Mouse (Mus musculus): ENCODE measurements around the gene Slc22a21. TPM values are rescaled to one million over a fixed set of nuclear protein-coding genes. Genes with fewer than 3 reads are reported as not detected.
"Not testable (repeated sequence)": the region's sequence is repeated elsewhere in the genome, so short reads cannot be mapped to it uniquely, and the experiment has no call there.

Slc22a21 gene
- total and polyA plus RNA-seq, 3 experiments = not detected

- no peak for DNase-seq (ENCODE audit: extremely low read depth)
- Histone ChIP-seq H3K27me3 (replicated peaks) (no peaks in the 10 kb centered on the region), H3K79me2 (replicated peaks; ENCODE audit: control insufficient read depth, extremely low read depth, insufficient read depth, poor library complexity, severe bottlenecking) (no peaks in the 10 kb centered on the region), H3K36me3 (replicated peaks in 1 of 2; ENCODE audit: control insufficient read depth in 1 of 2, insufficient read depth in 1 of 2, low read length in 1 of 2) (no peaks in the 10 kb centered on the region), H3K4me1 (ENCODE audit: control insufficient read depth in 1 of 2, insufficient read depth in 2 of 2) (peaks cover 3 to 5% of the 10 kb centered on the region in 2 experiments; a peak in 3 of 4 replicates), H3K9me3 (replicated peaks; ENCODE audit: low read length) (no peaks in the 10 kb centered on the region), H3K9ac (ENCODE audit: insufficient read depth, low read depth) (no peak overlapping the region), H3K27ac (ENCODE audit: insufficient read depth, low read depth) (no peak overlapping the region), H3K4me2 (ENCODE audit: insufficient read depth, low read depth, poor library complexity, severe bottlenecking) (no peak overlapping the region), H3K4me3 (replicated peaks in 1 of 3; ENCODE audit: low read depth in 2 of 3, low read length in 2 of 3, poor library complexity in 1 of 3) (no peak overlapping the region)
- TF ChIP-seq RAD21 (IDR thresholded peaks at IDR 0.05; ENCODE audit: low read depth, low read length) = no peak
- TF ChIP-seq PAX5 (IDR thresholded peaks at IDR 0.05; ENCODE audit: low read length) = no peak
- in situ Hi-C loops (cut with MboI; ENCODE audit: low pct_ligation_motif_present, low pct_unique_long_range_greater_than_20kb, low sequenced_read_pairs) (loop anchor here (5.0 to 10.0 kb wide), 3 partner anchors 48 to 350 kb away; no protein-coding TSS in a partner anchor), dilution Hi-C loops (cut with MboI; ENCODE audit: extremely low pct_ligation_motif_present, extremely low pct_unique_long_range_greater_than_20kb, low sequenced_read_pairs) (no loop called here)
These were observed 24.6 kb upstream of the Slc22a21 start for GRCm38 (mm10) chr11:54004734-54005133.

DNA sequence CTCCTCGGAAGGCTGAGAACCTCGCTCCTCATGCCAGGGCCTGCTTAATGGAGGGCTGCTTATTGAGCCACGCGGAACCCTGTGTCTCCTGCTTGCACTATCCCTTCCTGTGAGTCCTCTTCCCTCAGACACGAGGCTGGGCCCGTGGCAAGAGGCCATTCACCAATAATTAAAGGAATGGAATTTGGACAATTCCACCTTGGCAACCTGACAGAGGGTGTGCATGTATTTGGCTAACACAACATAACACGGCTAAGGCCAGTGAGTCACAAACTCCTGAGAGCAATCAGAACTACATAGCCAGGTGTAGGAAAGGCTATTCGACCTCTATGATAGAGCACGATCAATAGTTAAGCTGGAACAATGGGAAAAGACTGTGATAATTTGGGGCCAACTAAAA, 24.1 kb upstream of the Slc22a21 start:
- Histone ChIP-seq H3K4me1 (ENCODE audit: control insufficient read depth in 1 of 2, insufficient read depth in 2 of 2) (peaks cover 3 to 5% of the 10 kb centered on the region in 2 experiments; a peak in 3 of 4 replicates), H3K27ac (ENCODE audit: insufficient read depth, low read depth) (no peak overlapping the region), H3K4me2 (ENCODE audit: insufficient read depth, low read depth, poor library complexity, severe bottlenecking) (no peak overlapping the region), H3K27me3 (replicated peaks) (no peaks in the 10 kb centered on the region), H3K4me3 (replicated peaks in 1 of 3; ENCODE audit: low read depth in 2 of 3, low read length in 2 of 3, poor library complexity in 1 of 3) (no peak overlapping the region), H3K79me2 (replicated peaks; ENCODE audit: control insufficient read depth, extremely low read depth, insufficient read depth, poor library complexity, severe bottlenecking) (no peaks in the 10 kb centered on the region), H3K9ac (ENCODE audit: insufficient read depth, low read depth) (no peak overlapping the region), H3K9me3 (replicated peaks; ENCODE audit: low read length) (no peaks in the 10 kb centered on the region), H3K36me3 (replicated peaks in 1 of 2; ENCODE audit: control insufficient read depth in 1 of 2, insufficient read depth in 1 of 2, low read length in 1 of 2) (no peaks in the 10 kb centered on the region)
- DNase-seq (ENCODE audit: extremely low read depth) = no peak
- dilution Hi-C loops (cut with MboI; ENCODE audit: extremely low pct_ligation_motif_present, extremely low pct_unique_long_range_greater_than_20kb, low sequenced_read_pairs) = no loop called here
- no peak for TF ChIP-seq TCF12 (IDR thresholded peaks at IDR 0.05; ENCODE audit: low read depth, low read length)
- no peak for TF ChIP-seq MAX (IDR thresholded peaks at IDR 0.05; ENCODE audit: low read length)
- no peak for TF ChIP-seq ETS1 (conservative IDR thresholded peaks at IDR 0.05; ENCODE audit: low read depth, low read length)
- in situ Hi-C loops (cut with MboI; ENCODE audit: low pct_ligation_motif_present, low pct_unique_long_range_greater_than_20kb, low sequenced_read_pairs) = loop anchor here (5.0 to 10.0 kb wide), 3 partner anchors 48 to 351 kb away; no protein-coding TSS in a partner anchor

DNA sequence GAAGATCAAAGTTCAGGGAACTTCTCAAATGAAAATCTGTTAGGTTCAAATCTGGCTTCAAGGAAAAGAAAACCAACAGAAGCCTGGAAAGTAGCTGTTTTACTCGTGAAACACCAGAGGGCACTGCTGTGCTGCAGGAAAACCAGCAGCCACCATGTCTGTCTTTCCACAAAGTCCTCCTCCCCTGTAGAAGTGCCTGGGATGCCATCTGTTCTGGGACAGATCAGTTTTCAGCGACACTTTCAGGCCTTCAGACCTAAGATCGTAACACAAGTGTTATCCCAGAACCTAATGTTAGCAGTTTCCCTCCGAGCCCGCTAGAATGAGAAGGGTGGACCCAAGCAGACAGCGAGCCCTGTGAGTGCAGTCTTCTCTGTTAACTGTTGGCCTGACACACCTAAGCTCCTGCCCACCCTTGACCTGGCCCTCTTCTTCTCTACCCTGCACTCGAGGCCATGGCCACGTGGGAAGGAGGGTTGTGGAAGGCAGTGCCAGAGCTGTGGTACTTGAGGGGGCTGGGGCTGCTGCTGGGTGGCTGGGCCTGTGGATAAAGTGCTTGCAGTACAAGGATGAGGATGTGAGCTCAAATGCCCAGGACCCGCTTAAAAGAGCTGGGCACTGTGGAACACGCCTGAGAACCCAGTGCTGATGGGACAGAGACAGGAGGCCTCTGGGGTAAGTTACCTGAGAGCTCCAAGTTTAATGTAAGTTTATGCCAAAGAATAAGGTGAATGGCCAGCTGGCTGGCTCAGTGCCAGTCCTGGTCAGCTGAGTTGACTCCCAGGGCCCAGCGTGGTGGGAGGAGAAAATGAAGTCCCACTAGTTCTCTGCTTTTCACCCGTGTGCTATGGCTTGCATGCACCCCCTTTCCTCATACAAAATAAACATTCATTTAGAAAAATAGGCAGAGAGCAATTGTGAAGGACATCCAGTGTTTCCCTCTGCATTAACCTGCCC, 22.9 kb upstream of the Slc22a21 start:
- H3K9me3 ChIP-seq (replicated peaks; ENCODE audit: low read length); H3K79me2 ChIP-seq (replicated peaks; ENCODE audit: control insufficient read depth, extremely low read depth, insufficient read depth, poor library complexity, severe bottlenecking); H3K27ac ChIP-seq (ENCODE audit: insufficient read depth, low read depth); dilution Hi-C loops (cut with MboI; ENCODE audit: extremely low pct_ligation_motif_present, extremely low pct_unique_long_range_greater_than_20kb, low sequenced_read_pairs); H3K4me3 ChIP-seq (replicated peaks in 1 of 3; ENCODE audit: low read depth in 2 of 3, low read length in 2 of 3, poor library complexity in 1 of 3); H3K4me1 ChIP-seq (ENCODE audit: control insufficient read depth in 1 of 2, insufficient read depth in 2 of 2); H3K27me3 ChIP-seq (replicated peaks); H3K36me3 ChIP-seq (replicated peaks in 1 of 2; ENCODE audit: control insufficient read depth in 1 of 2, insufficient read depth in 1 of 2, low read length in 1 of 2): not testable (repeated sequence)
- TF ChIP-seq SIN3A (IDR thresholded peaks at IDR 0.05; ENCODE audit: low read length) (0 out of 2 replicates have a peak, but pooled peaks have one; percentile 48), ZC3H11A (IDR thresholded peaks at IDR 0.05; ENCODE audit: low read depth, low read length) (peak; percentile 82), IRF4 (IDR thresholded peaks at IDR 0.05; ENCODE audit: low read depth, low read length) (peak; percentile 34; the same call in 1 of the 2 replicates), NELFE (IDR thresholded peaks at IDR 0.05; ENCODE audit: low read depth, low read length) (peak; percentile 27; the same call in 1 of the 2 replicates), RAD21 (IDR thresholded peaks at IDR 0.05; ENCODE audit: low read depth, low read length) (peak; percentile 89), CTCF (conservative IDR thresholded peaks at IDR 0.05 in 1 of 2, IDR thresholded peaks at IDR 0.05 in 1 of 2; ENCODE audit: low read depth in 2 of 2, low read length in 2 of 2) (peak; percentile 57 to 97), SMC3 (IDR thresholded peaks at IDR 0.05; ENCODE audit: low read depth, low read length) (peak; percentile 95)
- DNase-seq (ENCODE audit: extremely low read depth) = peak; percentile 72
- in situ Hi-C loops (cut with MboI; ENCODE audit: low pct_ligation_motif_present, low pct_unique_long_range_greater_than_20kb, low sequenced_read_pairs) = loop anchor here (5.0 to 10.0 kb wide), 3 partner anchors 49 to 352 kb away; no protein-coding TSS in a partner anchor
- peak overlapping the region; percentile 50; the same call in 1 of the 2 replicates for H3K4me2 ChIP-seq (ENCODE audit: insufficient read depth, low read depth, poor library complexity, severe bottlenecking)
- peak overlapping the region; percentile 21; the same call in 1 of the 2 replicates for H3K9ac ChIP-seq (ENCODE audit: insufficient read depth, low read depth)
